Mouse (Mus musculus): ENCODE results near the gene Atpaf1. TPM values are rescaled to one million over a fixed set of nuclear protein-coding genes. Genes with fewer than 3 reads are reported as not detected.
A peak's percentile ranks its signal among the peaks of the same experiment; 100 is the strongest.

The Atpaf1 gene
- total RNA-seq, 2 experiments from 2014 or later = 25.9 to 29.0 TPM

- no peak for DNase-seq (ENCODE audit: low spot score in 2 of 2)
Measured at GRCm38 (mm10) chr4:115799981-115800380, 15.4 kb downstream of the Atpaf1 start.

- DNase-seq (ENCODE audit: low spot score in 2 of 2) = no peak
Measured at GRCm38 (mm10) chr4:115812326-115812725, 27.7 kb downstream of the Atpaf1 start.

GRCm38 (mm10) chr4:115815606-115816005 lies 31.0 kb downstream of the Atpaf1 start:
- no peak for DNase-seq (ENCODE audit: low spot score in 2 of 2)

- no peak for DNase-seq (ENCODE audit: low spot score in 2 of 2)
Measured at GRCm38 (mm10) chr4:115820199-115820598, 35.6 kb downstream of the Atpaf1 start.

- DNase-seq (ENCODE audit: low spot score in 2 of 2) = no peak
Measured at GRCm38 (mm10) chr4:115820944-115821343, 36.3 kb downstream of the Atpaf1 start.

GRCm38 (mm10) chr4:115821431-115821830 lies 36.8 kb downstream of the Atpaf1 start:
- no peak for DNase-seq (ENCODE audit: low spot score in 2 of 2)

GRCm38 (mm10) chr4:115821928-115822327 lies 37.3 kb downstream of the Atpaf1 start:
- DNase-seq (ENCODE audit: low spot score in 2 of 2) = no peak

- no peak for DNase-seq (ENCODE audit: low spot score in 2 of 2)
Measured at GRCm38 (mm10) chr4:115824178-115824577, 39.6 kb downstream of the Atpaf1 start.

GRCm38 (mm10) chr4:115825271-115825670 lies 40.7 kb downstream of the Atpaf1 start:
- no peak for DNase-seq (ENCODE audit: low spot score in 2 of 2)

GRCm38 (mm10) chr4:115827066-115827465 lies 42.5 kb downstream of the Atpaf1 start:
- DNase-seq (ENCODE audit: low spot score in 2 of 2) = no peak

- no peak for DNase-seq (ENCODE audit: low spot score in 2 of 2)
Measured at GRCm38 (mm10) chr4:115827535-115827887, 42.9 kb downstream of the Atpaf1 start.

GRCm38 (mm10) chr4:115827888-115828571 lies 43.4 kb downstream of the Atpaf1 start, which contains the start of gene Mob3c:
Gene Mob3c (plus strand): TSS chr4:115828092.
- DNase-seq (ENCODE audit: low spot score in 2 of 2) = peak; percentile 44 to 60

- DNase-seq (ENCODE audit: low spot score in 2 of 2) = no peak
Measured at GRCm38 (mm10) chr4:115828572-115828902, 43.9 kb downstream of the Atpaf1 start.

GRCm38 (mm10) chr4:115830491-115830890 lies 45.9 kb downstream of the Atpaf1 start:
- no peak for DNase-seq (ENCODE audit: low spot score in 2 of 2)

- no peak for DNase-seq (ENCODE audit: low spot score in 2 of 2)
Measured at GRCm38 (mm10) chr4:115831221-115831620, 46.6 kb downstream of the Atpaf1 start.

- DNase-seq (ENCODE audit: low spot score in 2 of 2) = no peak
Measured at GRCm38 (mm10) chr4:115832040-115832439, 47.4 kb downstream of the Atpaf1 start.

- no peak for DNase-seq (ENCODE audit: low spot score in 2 of 2)
Measured at GRCm38 (mm10) chr4:115835576-115835975, 51.0 kb downstream of the Atpaf1 start.

GRCm38 (mm10) chr4:115838196-115838595 lies 53.6 kb downstream of the Atpaf1 start:
- DNase-seq (ENCODE audit: low spot score in 2 of 2) = no peak

GRCm38 (mm10) chr4:115838696-115839641 lies 54.4 kb downstream of the Atpaf1 start, which contains the start of gene Mknk1:
Gene Mknk1 (plus strand): TSS chr4:115839198.
- DNase-seq (ENCODE audit: low spot score in 2 of 2) = peak; percentile 88 to 92

GRCm38 (mm10) chr4:115839956-115840355 lies 55.3 kb downstream of the Atpaf1 start:
- DNase-seq (ENCODE audit: low spot score in 2 of 2) = no peak

- DNase-seq (ENCODE audit: low spot score in 2 of 2) = no peak
Measured at GRCm38 (mm10) chr4:115840842-115841241, 56.2 kb downstream of the Atpaf1 start.

GRCm38 (mm10) chr4:115846656-115847055 lies 62.0 kb downstream of the Atpaf1 start:
- DNase-seq (ENCODE audit: low spot score in 2 of 2) = no peak
